Mouse (Mus musculus) olfactory bulb, adult 2 months (tissue): ENCODE data around the gene Chic1. TPM values are rescaled to one million over a fixed set of nuclear protein-coding genes. Genes with fewer than 3 reads are reported as not detected.

Experiments
- H3K27ac ChIP-seq: fragments of 200-500 bp; 2 replicates; pipeline ENCODE4 v1.5.1; 2012; ENCODE audit warnings: low read depth, low read length; ENCODE audit not compliant: insufficient read depth
- H3K4me1 ChIP-seq: fragments of 200-500 bp; 2 replicates; pipeline ENCODE4 v1.6.1; 2012; ENCODE audit warnings: low read length; ENCODE audit not compliant: control insufficient read depth, insufficient read depth
- H3K4me3 ChIP-seq: fragments of 200-500 bp; 2 replicates; pipeline ENCODE4 v1.5.1; 2012; ENCODE audit warnings: mild to moderate bottlenecking, low read depth, low read length, moderate library complexity; ENCODE audit not compliant: insufficient read depth
- CTCF ChIP-seq: fragments of 200-500 bp; IDR thresholded peaks from 2 replicates; pipeline ENCODE4 v1.5.1; 2012; ENCODE audit warnings: low read depth, mild to moderate bottlenecking, low read length, moderate library complexity; ENCODE audit not compliant: insufficient read depth
- POLR2A ChIP-seq: fragments of 200-500 bp; IDR thresholded peaks from 2 replicates; pipeline ENCODE4 v1.6.1; 2012; ENCODE audit warnings: mild to moderate bottlenecking, low read depth, low read length, moderate library complexity; ENCODE audit not compliant: insufficient read depth
- WGBS: fragments of 180-500 bp; shearing (Covaris S2); methylation state at CpG from one replicate; pipeline ENCODE4 v1.1.7; 2018; 5-methylcytosine and 5-hydroxymethylcytosine counted together
- polyA plus RNA-seq: library from polyadenylated mRNA; stranded (reverse); fragments of >200 nt; gene quantifications from 2 replicates; pipeline ENCODE4 v1.2.4, GENCODE M21; 2012; ENCODE audit warnings: low replicate concordance; ENCODE audit not compliant: missing spikeins, insufficient read depth, insufficient read length

The Chic1 gene
- polyA plus RNA-seq: not detected in 2 replicates

- peak within 1 kb of the TSS; percentile 67 for H3K4me3 ChIP-seq
- H3K27ac ChIP-seq: peak within 1 kb of the TSS; percentile 72
- WGBS: 16% methylated on average over 31 of the region's 34 CpGs
- no peaks in the 10 kb centered on the region for H3K4me1 ChIP-seq
- no peak for TF ChIP-seq CTCF
- TF ChIP-seq POLR2A: peak; percentile 33; the same call in 1 of the 2 replicates
Measured at GRCm38 (mm10) chrX:103356287-103356686, at the start of gene Chic1. Gene Chic1 (plus strand): TSS chrX:103356476.

GRCm38 (mm10) chrX:103308262-103308661 lies 48.0 kb upstream of the Chic1 start:
- no peak overlapping the region for H3K27ac ChIP-seq
- TF ChIP-seq CTCF: no peak
- TF ChIP-seq POLR2A: no peak
- H3K4me1 ChIP-seq: no peaks in the 10 kb centered on the region
- WGBS: 92% methylated on average over 1 of the region's 1 CpGs
- no peak overlapping the region for H3K4me3 ChIP-seq

- WGBS: 85% methylated on average over 3 of the region's 3 CpGs
- H3K27ac ChIP-seq: no peak overlapping the region
- no peaks in the 10 kb centered on the region for H3K4me1 ChIP-seq
- TF ChIP-seq CTCF (no peak), POLR2A (no peak)
- no peak overlapping the region for H3K4me3 ChIP-seq
Measured at GRCm38 (mm10) chrX:103311723-103312122, 44.6 kb upstream of the Chic1 start.

GRCm38 (mm10) chrX:103314146-103314545 lies 42.1 kb upstream of the Chic1 start:
- WGBS: 92% methylated on average over 6 of the region's 6 CpGs
- Histone ChIP-seq H3K27ac (no peak overlapping the region), H3K4me3 (no peak overlapping the region), H3K4me1 (no peaks in the 10 kb centered on the region)
- no peak for TF ChIP-seq POLR2A
- TF ChIP-seq CTCF: no peak

GRCm38 (mm10) chrX:103321146-103321545 lies 35.1 kb upstream of the Chic1 start, which contains the start of gene Cdx4:
Gene Cdx4 (plus strand): TSS chrX:103321398.
- Histone ChIP-seq H3K27ac (no peak within 1 kb of the TSS), H3K4me3 (no peak within 1 kb of the TSS), H3K4me1 (peaks cover 4% of the 10 kb centered on the region; the same call in 1 of the 2 replicates)
- 55% methylated on average over 13 of the region's 13 CpGs for WGBS
- TF ChIP-seq POLR2A: no peak
- no peak for TF ChIP-seq CTCF

- no peak for TF ChIP-seq POLR2A
- TF ChIP-seq CTCF: no peak
- WGBS: 88% methylated on average over 3 of the region's 3 CpGs
- H3K4me3 ChIP-seq: no peak overlapping the region
- H3K4me1 ChIP-seq: peaks cover 4% of the 10 kb centered on the region; the same call in 1 of the 2 replicates
- H3K27ac ChIP-seq: no peak overlapping the region
Measured at GRCm38 (mm10) chrX:103325900-103326299, 30.4 kb upstream of the Chic1 start.

GRCm38 (mm10) chrX:103329386-103329785 lies 26.9 kb upstream of the Chic1 start:
- 78% methylated on average over 8 of the region's 8 CpGs for WGBS
- H3K27ac ChIP-seq: no peak overlapping the region
- H3K4me3 ChIP-seq: no peak overlapping the region
- TF ChIP-seq POLR2A (no peak), CTCF (no peak)
- H3K4me1 ChIP-seq: no peaks in the 10 kb centered on the region

GRCm38 (mm10) chrX:103331125-103331858 lies 25.0 kb upstream of the Chic1 start:
- H3K4me1 ChIP-seq: no peaks in the 10 kb centered on the region
- no peak overlapping the region for H3K27ac ChIP-seq
- 67% methylated on average over 5 of the region's 5 CpGs for WGBS
- TF ChIP-seq POLR2A: no peak
- H3K4me3 ChIP-seq: no peak overlapping the region

- no peak overlapping the region for H3K27ac ChIP-seq
- H3K4me3 ChIP-seq: no peak overlapping the region
- no peaks in the 10 kb centered on the region for H3K4me1 ChIP-seq
- TF ChIP-seq POLR2A: no peak
- TF ChIP-seq CTCF: no peak
- 50% methylated on average over 3 of the region's 3 CpGs for WGBS
Measured at GRCm38 (mm10) chrX:103341369-103342113, 14.7 kb upstream of the Chic1 start.
